Mouse (Mus musculus): ENCODE data around the gene Tmem269.

- TF ChIP-seq CTCF (IDR thresholded peaks at IDR 0.05; ENCODE audit: borderline replicate concordance, insufficient read depth, low read length) (peak; percentile 48; the same call in 1 of the 2 replicates), POLR2A (IDR thresholded peaks at IDR 0.05; ENCODE audit: low read depth, low read length) (no peak)
Observed at GRCm38 (mm10) chr4:119241664-119242063, 23.6 kb upstream of the Tmem269 start.
